ENCODE assay signal across 27 mouse cellular contexts in the genomic region with DNA sequence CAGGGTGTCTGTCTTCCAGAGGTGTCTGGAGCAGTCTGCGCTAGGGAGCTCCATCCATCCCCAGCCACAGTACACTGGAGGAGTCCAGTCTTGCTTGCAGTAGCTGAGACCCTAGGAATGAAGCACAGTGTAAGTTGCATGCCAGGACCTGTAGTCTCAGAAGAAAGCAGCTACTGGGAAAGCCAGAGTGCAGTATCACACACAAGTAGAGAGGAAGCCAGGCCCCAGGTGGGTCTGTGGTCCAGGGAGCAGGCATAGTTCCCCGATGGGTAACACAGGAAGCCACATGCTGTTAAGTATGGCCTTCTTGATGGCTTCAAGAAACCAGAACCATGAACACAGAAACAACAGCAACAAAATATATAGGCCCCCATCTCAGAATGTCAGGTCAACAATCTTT. TPM values are rescaled to one million over a fixed set of nuclear protein-coding genes. Genes with fewer than 3 reads are reported as not detected.
"Had no signal": no experiment of that assay in that cellular context is flagged by ENCODE, and none has a peak within 500 bp of the region (broad histone marks: within the 10 kb centered on the region; RNA-seq: fewer than 3 reads in every experiment).

No protein-coding gene starts in this region.

- H3K4me2 ChIP-seq: liver, embryonic 13.5 days; midbrain, embryonic 11.5 days had no signal

- H3K36me3 ChIP-seq: liver, embryonic 13.5 days had no signal

- H3K27ac ChIP-seq: kidney, postnatal 0 days; layer of hippocampus, adult 2 months; left cerebral cortex, adult 2 months; liver, embryonic 13.5 days; stomach, postnatal 0 days had no signal

- H3K4me1 ChIP-seq: liver, embryonic 13.5 days had no signal

- DNase-seq: kidney, adult 2 months; kidney, postnatal 25 days; layer of hippocampus, postnatal 36 days; liver, embryonic 13.5 days; lung, adult 2 months; lung, postnatal 14 days; lung, postnatal 4 days; midbrain, embryonic 14.5 days; right cerebral cortex, adult 18-20 months; right cerebral cortex, postnatal 14 days; right cerebral cortex, postnatal 4 days; thymus, adult 18-20 months; thymus, postnatal 4 days had no signal

- ATAC-seq: intestine, postnatal 0 days had no signal

- H3K27me3 ChIP-seq: liver, embryonic 13.5 days had no signal

- H3K9me3 ChIP-seq: liver, embryonic 13.5 days had no signal

- H3K9ac ChIP-seq: liver, embryonic 13.5 days had no signal

- H3K4me3 ChIP-seq: layer of hippocampus, adult 2 months; left cerebral cortex, adult 2 months; liver, embryonic 13.5 days had no signal

RNA-seq across cellular contexts. Expression of a gene that starts 57.8 kb away (rescaled TPM):
- polyA plus RNA-seq: kidney, embryonic 14.5 days; kidney, postnatal 0 days; large intestine, adult 2 months; liver, adult 2 months; liver, embryonic 13.5 days; liver, embryonic 16.5 days; lung, adult 2 months; lung, embryonic 16.5 days; midbrain, embryonic 11.5 days; neural tube, embryonic 11.5 days; neural tube, embryonic 14.5 days; stomach, embryonic 14.5 days had no signal
